Mouse (Mus musculus) embryonic fibroblast, embryonic 13.5 days (primary cell): ENCODE data around the gene Tgm5.

Source experiments
- CTCF ChIP-seq: IDR thresholded peaks from 2 replicates; pipeline ENCODE4 v1.5.1; 2011; ENCODE audit warnings: mild to moderate bottlenecking, control low read depth, low read length, moderate library complexity, borderline replicate concordance; ENCODE audit not compliant: insufficient read depth
- POLR2A ChIP-seq: IDR thresholded peaks from 2 replicates; pipeline ENCODE4 v1.6.1; 2011; ENCODE audit warnings: low read depth, mild to moderate bottlenecking, control low read depth, low read length, moderate library complexity

DNA sequence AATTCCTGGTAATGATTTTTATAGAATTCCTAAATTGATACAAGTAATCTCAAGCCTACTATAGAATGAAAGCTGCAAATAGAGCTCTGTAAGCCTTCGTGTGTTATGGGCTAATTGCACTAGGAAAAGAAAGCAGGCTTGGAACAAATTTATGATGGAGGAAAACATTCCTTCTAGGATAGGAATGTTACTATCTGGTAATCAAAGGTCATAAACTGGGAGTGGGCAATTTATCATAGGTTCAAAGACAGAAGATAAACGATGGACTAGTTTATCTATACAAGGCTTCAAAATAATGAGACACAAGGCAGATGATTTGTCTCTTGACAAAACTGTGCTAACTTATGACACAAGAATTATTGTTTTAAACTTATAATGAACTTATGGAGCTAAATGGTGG is 24.3 kb downstream of the Tgm5 start:
- TF ChIP-seq CTCF (no peak), POLR2A (no peak)
